Mouse (Mus musculus) lung, postnatal 0 days (tissue): ENCODE measurements at regions not wholly inside any gene's neighbourhood (a gene's known extent, or its start where the extent isn't known, plus 50 kb on each side); places are given as distances from the start of the nearest gene placed in this dataset.

Experiments
- CTCF ChIP-seq: IDR thresholded peaks from 2 replicates; pipeline ENCODE4 v1.5.1; 2016; ENCODE audit warnings: antibody characterized with exemption, mild to moderate bottlenecking
- EP300 ChIP-seq: IDR thresholded peaks from 2 replicates; pipeline ENCODE4 v1.6.1; 2016; ENCODE audit warnings: antibody characterized with exemption, mild to moderate bottlenecking, control low read depth

DNA sequence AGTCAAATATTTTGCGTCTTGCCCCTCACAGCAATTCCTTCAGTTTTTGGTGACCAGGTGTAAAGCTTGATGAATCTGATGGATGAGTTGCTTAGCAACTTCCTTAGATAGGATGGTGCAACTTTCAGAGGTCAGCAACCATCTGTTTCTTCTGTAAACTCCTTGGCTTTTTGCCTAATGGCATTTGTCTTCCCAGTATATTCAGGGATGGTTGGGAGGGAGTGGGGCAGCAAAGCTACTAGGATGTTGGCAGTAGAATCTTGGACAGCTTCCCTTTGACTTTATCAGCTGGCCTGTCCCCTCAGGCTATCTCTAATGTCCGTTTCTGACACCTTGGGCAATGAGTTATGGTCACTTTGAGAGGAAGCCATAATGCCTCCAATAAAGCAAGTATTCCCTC lies 289.1 kb downstream of the Lyplal1 start:
- no peak for TF ChIP-seq CTCF
- no peak for TF ChIP-seq EP300
